Mouse (Mus musculus) mammary gland, adult 2 months (tissue): Measurements from ENCODE around the gene Ppp3ca. TPM values are rescaled to one million over a fixed set of nuclear protein-coding genes. Genes with fewer than 3 reads are reported as not detected.

Experiments used
- polyA plus RNA-seq: library from polyadenylated mRNA; depleted of rRNA; stranded (reverse); fragments of >200 nt; gene quantifications from 2 replicates; pipeline ENCODE4 v1.2.3, GENCODE M21; 2012; ENCODE audit warnings: low replicate concordance; rRNA removed

Ppp3ca gene
- 34.0 and 45.5 TPM in 2 replicates for polyA plus RNA-seq

GRCm38 (mm10) chr3:136670110-136670359 lies at the start of gene Ppp3ca:
Gene Ppp3ca, plus strand, starts transcription at chr3:136670124.

